Mouse (Mus musculus): ENCODE results near the gene Hibch.

The Hibch gene

GRCm38 (mm10) chr1:52844782-52845665 lies at the start of gene Hibch:
Gene Hibch (plus strand): TSS chr1:52844929.
- DNase-seq (ENCODE audit: extremely low spot score), result peak; percentile 98

- no peak for DNase-seq (ENCODE audit: extremely low spot score)
Observed at GRCm38 (mm10) chr1:52795927-52796326, 48.8 kb upstream of the Hibch start.

GRCm38 (mm10) chr1:52799056-52799726 lies 45.5 kb upstream of the Hibch start:
- DNase-seq (ENCODE audit: extremely low spot score), result no peak

- DNase-seq (ENCODE audit: extremely low spot score), result no peak
Observed at GRCm38 (mm10) chr1:52799772-52800171, 45.0 kb upstream of the Hibch start.

DNA sequence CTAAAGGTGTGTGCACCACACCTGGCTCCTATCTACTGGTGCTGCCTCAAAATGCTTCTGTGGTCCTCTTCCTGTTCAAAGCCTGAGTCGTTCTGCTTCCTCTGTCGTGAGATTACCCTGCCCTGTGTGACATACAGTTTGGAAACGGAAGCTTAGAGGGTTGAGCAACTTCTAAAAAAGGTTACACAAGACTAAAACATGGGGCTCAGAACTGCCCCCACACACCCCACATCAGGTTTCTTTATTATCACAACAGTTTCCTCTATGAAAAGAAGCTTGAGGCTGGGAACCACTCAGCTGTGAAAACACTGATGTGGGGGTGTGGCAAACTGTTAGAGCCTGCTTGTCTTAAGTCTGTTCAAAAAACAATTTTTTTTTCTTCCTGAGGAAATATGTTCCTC lies 44.4 kb upstream of the Hibch start:
- DNase-seq (ENCODE audit: extremely low spot score), result no peak

DNA sequence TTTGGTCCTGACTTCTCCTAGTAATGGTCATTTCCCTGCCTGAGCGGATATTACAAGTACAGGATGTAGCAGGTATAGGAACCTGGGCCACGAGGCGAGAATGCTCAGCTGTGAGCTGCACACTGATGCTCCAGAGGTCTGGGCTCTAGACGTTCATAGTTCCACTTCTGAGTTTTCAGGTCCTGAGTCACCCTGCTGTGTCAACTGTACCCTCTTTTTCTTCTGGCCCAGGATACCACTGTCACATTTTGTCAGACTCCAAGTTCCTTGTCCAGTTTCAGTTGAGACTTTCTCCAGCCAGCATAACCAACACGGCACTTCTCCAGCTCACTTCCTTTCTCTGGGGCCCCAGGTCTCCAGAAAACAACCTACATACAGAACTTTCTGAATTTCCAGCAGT lies 43.1 kb upstream of the Hibch start:
- DNase-seq (ENCODE audit: extremely low spot score), result no peak

- DNase-seq (ENCODE audit: extremely low spot score), result no peak
Observed at GRCm38 (mm10) chr1:52802406-52802975, 42.2 kb upstream of the Hibch start.

DNA sequence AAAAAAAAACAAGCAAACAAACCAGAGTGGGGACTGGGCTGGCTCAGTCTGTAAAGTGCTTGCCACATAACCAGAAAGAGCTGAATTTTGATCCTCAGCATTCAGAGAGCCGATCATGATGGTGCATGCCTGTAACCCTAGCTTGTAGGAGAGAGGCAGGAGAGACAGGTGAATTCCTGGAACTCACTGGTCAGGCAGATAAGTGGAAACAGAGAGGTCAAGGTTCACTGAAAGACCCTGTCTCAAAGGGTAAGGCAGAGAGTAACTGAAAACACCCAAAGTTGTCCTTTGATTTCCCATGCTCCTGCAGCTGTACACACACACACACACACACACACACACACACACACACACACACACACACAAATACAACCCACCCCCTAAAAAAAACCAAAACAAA lies 39.7 kb upstream of the Hibch start:
- DNase-seq (ENCODE audit: extremely low spot score), result no peak

DNA sequence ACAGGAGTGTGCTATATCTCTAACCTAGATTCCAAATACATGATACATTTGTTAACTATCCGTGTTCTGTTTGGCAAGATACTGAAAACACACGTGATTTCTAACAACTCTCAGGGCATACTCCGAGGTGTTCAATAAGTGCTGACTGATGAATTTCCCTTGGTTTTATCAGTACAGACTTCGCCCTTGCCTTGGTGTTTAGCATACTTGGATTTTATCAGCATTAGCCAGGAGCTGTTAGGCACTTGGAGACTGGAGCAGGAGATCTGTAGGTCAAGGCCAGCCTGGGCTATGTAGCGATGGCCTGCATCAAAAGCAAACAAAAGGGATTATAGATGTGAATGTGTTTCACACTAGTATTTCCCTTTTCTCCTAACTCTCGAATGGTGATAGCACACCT lies 36.3 kb upstream of the Hibch start:
- no peak for DNase-seq (ENCODE audit: extremely low spot score)

- DNase-seq (ENCODE audit: extremely low spot score), result peak; percentile 4
Observed at GRCm38 (mm10) chr1:52816232-52816891, 28.4 kb upstream of the Hibch start.

DNA sequence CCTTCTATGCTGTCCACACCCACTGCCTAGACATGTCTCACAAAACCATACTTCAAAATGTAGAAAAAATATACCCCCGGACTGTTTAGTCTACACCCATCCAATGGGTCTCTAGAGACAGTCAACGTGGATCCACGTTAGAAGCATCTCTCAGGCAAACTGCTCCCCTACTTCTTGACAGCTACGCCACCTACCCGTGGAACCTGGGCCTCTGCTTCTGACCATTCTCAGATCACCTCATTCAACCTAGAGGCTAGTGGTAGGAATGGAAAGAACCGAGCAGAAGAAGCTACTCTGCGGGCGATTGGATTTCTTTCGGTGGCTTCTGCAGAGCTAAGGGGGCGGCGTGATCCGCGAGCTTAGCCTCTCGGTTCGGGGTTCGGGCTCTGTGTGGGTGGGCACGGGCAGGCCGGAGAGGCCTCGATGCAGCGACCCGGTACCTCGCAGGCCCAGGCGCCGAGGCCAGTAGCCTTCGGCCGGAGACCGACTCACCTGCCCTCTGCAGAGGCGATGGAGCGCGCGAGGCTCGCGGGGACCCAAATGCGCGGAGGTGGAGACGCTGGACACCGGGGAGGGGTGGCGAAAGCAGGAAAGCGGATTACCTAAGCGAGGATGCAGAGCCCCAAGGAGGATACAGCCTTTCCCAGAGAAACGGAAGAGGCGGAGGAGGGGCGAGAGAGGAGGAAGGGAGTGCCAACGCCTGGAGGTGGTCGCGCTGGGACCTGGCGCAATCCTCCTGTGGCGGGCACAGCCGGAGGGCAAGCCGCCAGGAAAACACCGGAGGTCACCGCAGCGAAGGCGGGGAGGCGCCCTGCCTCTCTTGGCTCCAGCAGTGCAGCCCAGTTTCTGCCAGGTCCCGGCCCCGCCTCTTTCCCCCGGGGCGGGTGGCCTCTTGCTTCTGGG lies 27.6 kb upstream of the Hibch start, which contains the start of gene Inpp1:
Gene Inpp1 (minus strand): TSS at position 779 of the 903 bp plus-strand sequence.
- peak; percentile 76 for DNase-seq (ENCODE audit: extremely low spot score)

- no peak for DNase-seq (ENCODE audit: extremely low spot score)
Observed at GRCm38 (mm10) chr1:52817813-52818147, 26.9 kb upstream of the Hibch start.

- no peak for DNase-seq (ENCODE audit: extremely low spot score)
Observed at GRCm38 (mm10) chr1:52839099-52839498, 5.6 kb upstream of the Hibch start.

DNA sequence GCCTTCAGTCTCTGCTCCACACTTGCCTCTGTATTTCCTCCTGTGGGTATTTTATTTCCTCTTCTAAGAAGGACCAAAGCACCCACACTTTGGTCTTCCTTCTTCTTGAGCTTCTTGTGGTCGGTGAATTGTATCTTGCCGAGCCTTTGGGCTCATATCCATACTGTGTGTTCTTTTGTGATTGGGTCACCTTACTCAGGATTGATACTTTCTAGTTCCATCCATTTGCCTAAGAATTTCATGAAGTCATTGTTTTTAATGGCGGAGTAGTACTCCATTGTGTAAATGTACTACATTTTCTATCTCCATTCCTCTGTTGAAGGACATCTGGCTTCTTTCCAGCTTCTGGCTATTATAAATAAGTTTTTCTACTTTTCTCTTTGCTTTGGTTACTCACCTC lies 375 bp upstream of the Hibch start:
- DNase-seq (ENCODE audit: extremely low spot score), result no peak

DNA sequence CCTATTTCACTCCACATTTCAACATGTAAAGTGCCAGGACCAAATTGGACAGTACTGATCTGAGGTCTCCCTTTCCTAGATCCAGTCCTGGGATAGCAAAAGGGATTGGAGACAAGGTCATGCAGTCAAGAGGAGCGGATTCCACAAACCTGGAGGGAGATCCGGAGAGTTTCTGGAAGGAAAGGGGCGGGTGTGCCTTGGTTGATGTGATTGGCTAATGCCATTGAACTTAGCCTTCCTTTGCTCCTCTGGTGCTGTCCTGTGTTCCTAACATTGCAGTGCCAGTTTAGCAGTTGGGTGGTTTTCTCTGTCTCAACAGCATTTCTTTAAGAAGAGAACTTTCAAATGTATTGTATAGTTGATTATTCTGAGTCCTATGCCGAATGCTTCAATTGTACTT lies 1.8 kb downstream of the Hibch start:
- DNase-seq (ENCODE audit: extremely low spot score), result no peak

GRCm38 (mm10) chr1:52849422-52849821 lies 4.7 kb downstream of the Hibch start:
- no peak for DNase-seq (ENCODE audit: extremely low spot score)

GRCm38 (mm10) chr1:52854029-52854428 lies 9.3 kb downstream of the Hibch start:
- DNase-seq (ENCODE audit: extremely low spot score), result peak; percentile 14

GRCm38 (mm10) chr1:52855904-52856601 lies 11.3 kb downstream of the Hibch start:
- DNase-seq (ENCODE audit: extremely low spot score), result no peak

GRCm38 (mm10) chr1:52864220-52864619 lies 19.5 kb downstream of the Hibch start:
- no peak for DNase-seq (ENCODE audit: extremely low spot score)

DNA sequence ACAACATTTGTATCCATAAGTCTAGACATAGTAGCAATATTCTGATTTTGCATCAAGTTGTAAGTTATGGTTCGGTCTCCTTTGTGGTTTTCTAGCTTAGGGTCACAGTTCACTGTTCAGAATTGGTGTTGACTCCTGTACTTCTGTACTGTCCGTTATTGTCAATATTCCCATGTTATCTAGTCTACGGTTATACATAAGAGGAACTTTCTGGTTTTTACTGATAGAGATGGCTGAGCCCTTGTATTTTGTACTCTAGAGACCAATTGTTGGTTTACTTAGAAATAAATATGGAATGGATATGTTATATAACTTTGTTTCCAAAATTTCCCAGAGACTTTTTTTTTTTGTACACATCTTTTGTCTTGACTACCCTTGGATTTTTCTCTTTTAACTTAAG lies 21.3 kb downstream of the Hibch start:
- DNase-seq (ENCODE audit: extremely low spot score), result no peak

- DNase-seq (ENCODE audit: extremely low spot score), result no peak
Observed at GRCm38 (mm10) chr1:52867876-52868275, 23.1 kb downstream of the Hibch start.
